Mouse (Mus musculus): ENCODE results near the gene Tcp10c.
"Not testable (repeated sequence)": the region's sequence is repeated elsewhere in the genome, so short reads cannot be mapped to it uniquely, and the experiment has no call there.

DNA sequence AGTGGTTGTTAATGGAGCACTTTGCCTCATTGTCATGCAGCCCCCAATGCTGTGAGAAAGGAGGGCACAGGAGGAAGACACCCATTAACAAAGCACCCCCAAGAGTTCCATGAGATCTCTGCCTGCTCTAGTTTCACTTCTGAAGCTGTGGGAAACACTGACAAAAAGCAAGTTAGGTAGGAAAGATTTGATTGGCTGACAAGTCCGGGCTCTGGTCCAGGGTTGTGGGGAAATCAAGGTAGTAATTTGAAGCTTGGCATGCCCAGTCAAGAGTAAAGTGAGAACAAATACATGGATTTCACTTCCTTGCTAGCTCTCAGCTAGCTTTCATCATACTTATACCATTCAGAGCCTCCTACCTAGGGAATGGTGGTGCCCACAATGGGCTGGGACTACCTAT, 14.3 kb upstream of the Tcp10c start:
- not testable (repeated sequence) for TF ChIP-seq CTCF (conservative IDR thresholded peaks at IDR 0.05; ENCODE audit: low read length); POU5F1 (IDR thresholded peaks at IDR 0.05; ENCODE audit: borderline replicate concordance, low read length); NANOG (IDR thresholded peaks at IDR 0.05; ENCODE audit: borderline replicate concordance, low read length)
